Mouse (Mus musculus): ENCODE measurements at regions not wholly inside any gene's neighbourhood (a gene's known extent, or its start where the extent isn't known, plus 50 kb on each side); places are given as distances from the start of the nearest gene placed in this dataset.

GRCm38 (mm10) chr5:46830114-46830513, 972.7 kb upstream of the Lcorl start:
- H3K4me2 ChIP-seq (replicated peaks), result no peak overlapping the region
- 0 out of 2 replicates have a peak, but pooled peaks cover 3% of the 10 kb centered on the region for H3K27me3 ChIP-seq (ENCODE audit: control insufficient read depth, insufficient read depth, low read length)
- no peaks in the 10 kb centered on the region for H3K9me3 ChIP-seq (ENCODE audit: control insufficient read depth, low read length)
- no peak for DNase-seq (ENCODE audit: low spot score)
- H3K27ac ChIP-seq, result 0 out of 2 replicates have a peak overlapping the region, but pooled peaks have one; percentile 6
- H3K4me1 ChIP-seq (replicated peaks; ENCODE audit: control insufficient read depth, insufficient read depth, low read length), result peaks cover 9% of the 10 kb centered on the region; the same call in 1 of the 2 replicates
- no peak overlapping the region for H3K9ac ChIP-seq
- no peak for ATAC-seq (ENCODE audit: low FRiP score)
- 42% methylated on average over 6 of the region's 6 CpGs for WGBS
- H3K4me3 ChIP-seq (replicated peaks; ENCODE audit: low read length), result no peak overlapping the region
- no peaks in the 10 kb centered on the region for H3K36me3 ChIP-seq (replicated peaks; ENCODE audit: control insufficient read depth, insufficient read depth)

GRCm38 (mm10) chr5:46826381-46826780, 969.0 kb upstream of the Lcorl start:
- H3K4me3 ChIP-seq (replicated peaks; ENCODE audit: low read length), result no peak overlapping the region
- WGBS, result 85% methylated on average over 1 of the region's 1 CpGs
- H3K27ac ChIP-seq, result no peak overlapping the region
- H3K4me2 ChIP-seq (replicated peaks), result no peak overlapping the region
- DNase-seq (ENCODE audit: low spot score) (no peak), ATAC-seq (ENCODE audit: low FRiP score) (no peak)
- no peaks in the 10 kb centered on the region for H3K36me3 ChIP-seq (replicated peaks; ENCODE audit: control insufficient read depth, insufficient read depth)
- H3K27me3 ChIP-seq (ENCODE audit: control insufficient read depth, insufficient read depth, low read length), result 0 out of 2 replicates have a peak, but pooled peaks cover 3% of the 10 kb centered on the region
- no peak overlapping the region for H3K9ac ChIP-seq
- H3K4me1 ChIP-seq (replicated peaks; ENCODE audit: control insufficient read depth, insufficient read depth, low read length), result peaks cover 8% of the 10 kb centered on the region; the same call in 1 of the 2 replicates
- H3K9me3 ChIP-seq (ENCODE audit: control insufficient read depth, low read length), result no peaks in the 10 kb centered on the region

GRCm38 (mm10) chr5:46824934-46825333, 967.5 kb upstream of the Lcorl start:
- Histone ChIP-seq H3K9me3 (ENCODE audit: control insufficient read depth, low read length) (no peaks in the 10 kb centered on the region), H3K4me3 (replicated peaks; ENCODE audit: low read length) (no peak overlapping the region), H3K4me2 (replicated peaks) (no peak overlapping the region), H3K27me3 (ENCODE audit: control insufficient read depth, insufficient read depth, low read length) (0 out of 2 replicates have a peak, but pooled peaks cover 3% of the 10 kb centered on the region), H3K9ac (no peak overlapping the region), H3K36me3 (replicated peaks; ENCODE audit: control insufficient read depth, insufficient read depth) (no peaks in the 10 kb centered on the region), H3K27ac (no peak overlapping the region), H3K4me1 (replicated peaks; ENCODE audit: control insufficient read depth, insufficient read depth, low read length) (no peaks in the 10 kb centered on the region)
- DNase-seq (ENCODE audit: low spot score) (no peak), ATAC-seq (ENCODE audit: low FRiP score) (no peak)
- WGBS, result 64% methylated on average over 3 of the region's 3 CpGs

GRCm38 (mm10) chr5:46795102-46795501, 937.7 kb upstream of the Lcorl start:
- Histone ChIP-seq H3K27me3 (ENCODE audit: control insufficient read depth, insufficient read depth, low read length) (no peaks in the 10 kb centered on the region), H3K27ac (no peak overlapping the region), H3K4me3 (replicated peaks; ENCODE audit: low read length) (no peak overlapping the region), H3K36me3 (replicated peaks; ENCODE audit: control insufficient read depth, insufficient read depth) (no peaks in the 10 kb centered on the region), H3K4me2 (replicated peaks) (no peak overlapping the region), H3K9me3 (ENCODE audit: control insufficient read depth, low read length) (no peaks in the 10 kb centered on the region), H3K9ac (no peak overlapping the region), H3K4me1 (replicated peaks; ENCODE audit: control insufficient read depth, insufficient read depth, low read length) (no peaks in the 10 kb centered on the region)
- WGBS, result 96% methylated on average over 2 of the region's 2 CpGs
- DNase-seq (ENCODE audit: low spot score) (no peak), ATAC-seq (ENCODE audit: low FRiP score) (no peak)

GRCm38 (mm10) chr5:46794028-46794705, 936.8 kb upstream of the Lcorl start:
- Histone ChIP-seq H3K4me1 (replicated peaks; ENCODE audit: control insufficient read depth, insufficient read depth, low read length) (no peaks in the 10 kb centered on the region), H3K4me2 (replicated peaks) (no peak overlapping the region), H3K36me3 (replicated peaks; ENCODE audit: control insufficient read depth, insufficient read depth) (no peaks in the 10 kb centered on the region), H3K27me3 (ENCODE audit: control insufficient read depth, insufficient read depth, low read length) (no peaks in the 10 kb centered on the region), H3K27ac (no peak overlapping the region), H3K9ac (no peak overlapping the region), H3K9me3 (ENCODE audit: control insufficient read depth, low read length) (no peaks in the 10 kb centered on the region), H3K4me3 (replicated peaks; ENCODE audit: low read length) (no peak overlapping the region)
- DNase-seq (ENCODE audit: low spot score) (no peak), ATAC-seq (ENCODE audit: low FRiP score) (no peak)
- 84% methylated on average over 7 of the region's 7 CpGs for WGBS

- Histone ChIP-seq H3K9me3 (ENCODE audit: control insufficient read depth, low read length) (no peaks in the 10 kb centered on the region), H3K36me3 (replicated peaks; ENCODE audit: control insufficient read depth, insufficient read depth) (no peaks in the 10 kb centered on the region), H3K4me2 (replicated peaks) (no peak overlapping the region), H3K4me1 (replicated peaks; ENCODE audit: control insufficient read depth, insufficient read depth, low read length) (no peaks in the 10 kb centered on the region), H3K9ac (no peak overlapping the region), H3K27ac (no peak overlapping the region), H3K27me3 (ENCODE audit: control insufficient read depth, insufficient read depth, low read length) (no peaks in the 10 kb centered on the region), H3K4me3 (replicated peaks; ENCODE audit: low read length) (no peak overlapping the region)
- 47% methylated on average over 3 of the region's 3 CpGs for WGBS
- DNase-seq (ENCODE audit: low spot score) (no peak), ATAC-seq (ENCODE audit: low FRiP score) (no peak)
These were observed 933.6 kb upstream of the Lcorl start for GRCm38 (mm10) chr5:46791051-46791450.

- no peak overlapping the region for H3K9ac ChIP-seq
- H3K4me3 ChIP-seq (replicated peaks; ENCODE audit: low read length), result no peak overlapping the region
- no peaks in the 10 kb centered on the region for H3K36me3 ChIP-seq (replicated peaks; ENCODE audit: control insufficient read depth, insufficient read depth)
- H3K9me3 ChIP-seq (ENCODE audit: control insufficient read depth, low read length), result no peaks in the 10 kb centered on the region
- DNase-seq (ENCODE audit: low spot score), result no peak
- WGBS, result 52% methylated on average over 3 of the region's 3 CpGs
- no peak for ATAC-seq (ENCODE audit: low FRiP score)
- no peaks in the 10 kb centered on the region for H3K27me3 ChIP-seq (ENCODE audit: control insufficient read depth, insufficient read depth, low read length)
- no peak overlapping the region for H3K4me2 ChIP-seq (replicated peaks)
- H3K4me1 ChIP-seq (replicated peaks; ENCODE audit: control insufficient read depth, insufficient read depth, low read length), result no peaks in the 10 kb centered on the region
- no peak overlapping the region for H3K27ac ChIP-seq
These were observed 933.1 kb upstream of the Lcorl start for GRCm38 (mm10) chr5:46790536-46790935.

GRCm38 (mm10) chr5:46787079-46787478, 929.7 kb upstream of the Lcorl start:
- no peak for DNase-seq (ENCODE audit: low spot score)
- no peak overlapping the region for H3K27ac ChIP-seq
- 56% methylated on average over 3 of the region's 3 CpGs for WGBS
- H3K4me2 ChIP-seq (replicated peaks), result no peak overlapping the region
- H3K9ac ChIP-seq, result no peak overlapping the region
- H3K9me3 ChIP-seq (ENCODE audit: control insufficient read depth, low read length), result no peaks in the 10 kb centered on the region
- ATAC-seq (ENCODE audit: low FRiP score), result peak; percentile 79; the same call in 1 of the 2 replicates
- H3K4me1 ChIP-seq (replicated peaks; ENCODE audit: control insufficient read depth, insufficient read depth, low read length), result no peaks in the 10 kb centered on the region
- H3K36me3 ChIP-seq (replicated peaks; ENCODE audit: control insufficient read depth, insufficient read depth), result no peaks in the 10 kb centered on the region
- H3K4me3 ChIP-seq (replicated peaks; ENCODE audit: low read length), result no peak overlapping the region
- H3K27me3 ChIP-seq (ENCODE audit: control insufficient read depth, insufficient read depth, low read length), result no peaks in the 10 kb centered on the region

- no peaks in the 10 kb centered on the region for H3K36me3 ChIP-seq (replicated peaks; ENCODE audit: control insufficient read depth, insufficient read depth)
- no peak overlapping the region for H3K4me2 ChIP-seq (replicated peaks)
- H3K9me3 ChIP-seq (ENCODE audit: control insufficient read depth, low read length), result no peaks in the 10 kb centered on the region
- DNase-seq (ENCODE audit: low spot score), result peak; percentile 43
- H3K27ac ChIP-seq, result no peak overlapping the region
- H3K27me3 ChIP-seq (ENCODE audit: control insufficient read depth, insufficient read depth, low read length), result no peaks in the 10 kb centered on the region
- H3K4me1 ChIP-seq (replicated peaks; ENCODE audit: control insufficient read depth, insufficient read depth, low read length), result peaks cover 4% of the 10 kb centered on the region; the same call in 1 of the 2 replicates
- no peak overlapping the region for H3K9ac ChIP-seq
- WGBS, result 15% methylated on average over 5 of the region's 5 CpGs
- peak; percentile 62; the same call in 1 of the 2 replicates for ATAC-seq (ENCODE audit: low FRiP score)
- no peak overlapping the region for H3K4me3 ChIP-seq (replicated peaks; ENCODE audit: low read length)
These were observed 898.7 kb upstream of the Lcorl start for GRCm38 (mm10) chr5:46756094-46756493.
